Mouse (Mus musculus): ENCODE measurements around the gene Epb41l2.

Gene Epb41l2

DNA sequence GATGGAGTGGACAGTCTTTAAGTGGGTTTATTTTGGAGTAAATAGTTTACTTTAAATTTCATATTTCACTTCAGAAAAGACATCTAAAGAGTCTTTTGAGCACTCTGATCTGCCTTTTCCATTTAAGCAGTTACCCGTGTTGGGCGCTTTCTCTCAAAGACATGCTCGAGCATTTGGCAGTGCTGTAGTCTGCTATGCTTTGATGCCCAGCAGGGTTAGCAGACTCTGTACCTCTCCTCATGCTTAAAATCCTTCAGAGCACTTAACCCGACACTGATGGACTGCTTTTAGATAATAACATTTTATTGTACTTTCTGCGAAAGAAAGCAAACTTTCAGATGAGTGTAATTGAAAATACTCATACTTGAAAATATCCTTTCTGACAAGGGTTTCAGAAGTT is 143.7 kb downstream of the Epb41l2 start:
- DNase-seq (ENCODE audit: low spot score) = no peak

DNA sequence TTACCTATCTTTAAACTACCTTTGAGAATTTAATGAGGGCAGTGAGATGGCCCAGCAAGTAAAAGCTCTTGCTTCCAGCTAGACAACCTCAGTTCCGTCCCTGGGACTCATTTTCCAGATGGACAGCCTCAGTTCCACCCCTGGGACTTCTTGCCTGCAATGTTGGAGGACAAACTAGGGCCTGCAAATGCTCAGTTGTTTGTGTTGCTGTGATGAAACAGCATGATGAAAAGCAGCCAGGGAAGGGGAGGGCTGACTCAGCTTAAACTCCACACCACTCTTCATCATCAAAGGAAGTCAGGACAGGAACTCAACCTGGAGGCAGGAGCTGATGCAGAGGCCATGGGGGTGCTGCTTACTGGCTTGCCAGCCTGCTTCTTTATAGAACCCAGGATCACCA is 154.2 kb downstream of the Epb41l2 start:
- no peak for DNase-seq (ENCODE audit: low spot score)

DNA sequence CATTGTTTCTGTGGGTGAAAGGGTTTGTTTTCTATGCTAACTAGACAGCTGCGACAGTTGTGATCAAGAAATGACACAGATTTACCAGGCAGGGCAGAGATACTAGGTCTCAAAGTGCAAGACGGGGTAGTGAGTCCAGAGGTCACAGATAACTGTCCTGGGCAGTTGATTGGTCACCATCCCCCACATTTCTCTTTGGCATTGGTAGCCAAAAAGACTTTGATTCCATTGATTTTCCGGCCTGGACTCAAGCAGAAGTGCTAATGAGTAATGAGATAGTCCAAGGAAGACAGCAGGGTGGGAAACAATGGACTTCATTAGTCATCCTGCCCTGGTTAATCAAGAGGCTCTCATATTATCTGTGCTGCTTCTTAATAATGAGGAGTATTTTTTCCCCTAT is 160.4 kb downstream of the Epb41l2 start:
- DNase-seq (ENCODE audit: low spot score) = no peak

DNA sequence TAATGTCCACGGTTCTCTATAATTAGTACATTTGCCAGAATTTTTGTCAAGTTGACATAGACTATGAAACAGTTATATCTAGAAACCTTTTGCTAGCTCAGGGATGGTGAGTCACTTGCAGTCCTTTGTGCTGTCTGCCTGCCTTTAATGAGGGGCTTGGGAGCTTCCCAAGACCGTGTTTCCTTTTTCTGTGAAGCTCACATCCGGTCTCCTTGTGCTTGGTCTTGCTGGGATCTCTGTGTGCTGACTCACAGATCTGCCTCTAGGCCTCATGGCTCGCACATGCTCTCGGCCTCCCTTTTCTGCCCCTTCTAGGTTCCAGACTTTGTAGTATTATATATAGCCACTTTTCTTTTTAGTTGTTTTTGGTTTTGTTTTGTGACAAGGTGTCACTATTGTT is 160.8 kb downstream of the Epb41l2 start:
- DNase-seq (ENCODE audit: low spot score) = no peak

DNA sequence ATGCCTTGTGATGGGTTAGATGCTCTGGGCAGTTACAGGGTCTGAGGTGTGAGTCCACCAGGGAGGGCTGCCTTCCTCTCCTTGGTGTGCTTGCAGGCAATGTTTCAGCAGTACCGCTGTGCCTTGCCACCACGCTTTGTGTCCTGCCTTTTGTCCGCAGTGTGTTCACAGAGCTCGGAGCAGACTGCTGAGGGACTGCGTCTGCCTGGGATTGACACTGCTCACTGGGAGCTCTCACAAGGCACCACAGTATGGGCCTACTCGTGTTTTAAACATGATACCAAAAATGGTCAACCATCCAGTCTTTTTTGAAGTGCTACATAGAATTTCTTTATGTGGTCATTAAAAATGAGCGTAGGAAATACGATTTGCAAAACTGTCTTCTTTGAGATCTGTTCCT is 164.1 kb downstream of the Epb41l2 start:
- no peak for DNase-seq (ENCODE audit: low spot score)

DNA sequence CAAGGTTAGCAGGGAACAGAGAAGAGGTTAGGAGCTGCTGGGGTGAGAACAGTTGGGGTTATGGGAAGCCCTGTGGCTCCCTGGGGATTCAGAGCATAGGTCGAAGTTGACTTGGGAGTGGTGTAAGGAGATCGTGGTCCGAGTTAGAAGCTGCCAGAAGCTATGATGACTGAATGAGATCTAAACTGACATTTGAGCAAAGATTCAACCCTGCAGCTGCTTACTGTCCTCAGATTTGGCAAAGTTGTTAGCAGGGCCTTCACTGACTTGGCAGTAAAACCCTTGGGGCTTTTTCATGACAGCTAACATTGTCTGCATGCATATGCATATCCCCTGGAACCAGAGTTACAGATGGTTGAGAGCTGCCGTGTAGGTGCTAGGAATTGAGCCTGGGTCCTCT is 166.6 kb downstream of the Epb41l2 start:
- no peak for DNase-seq (ENCODE audit: low spot score)

DNA sequence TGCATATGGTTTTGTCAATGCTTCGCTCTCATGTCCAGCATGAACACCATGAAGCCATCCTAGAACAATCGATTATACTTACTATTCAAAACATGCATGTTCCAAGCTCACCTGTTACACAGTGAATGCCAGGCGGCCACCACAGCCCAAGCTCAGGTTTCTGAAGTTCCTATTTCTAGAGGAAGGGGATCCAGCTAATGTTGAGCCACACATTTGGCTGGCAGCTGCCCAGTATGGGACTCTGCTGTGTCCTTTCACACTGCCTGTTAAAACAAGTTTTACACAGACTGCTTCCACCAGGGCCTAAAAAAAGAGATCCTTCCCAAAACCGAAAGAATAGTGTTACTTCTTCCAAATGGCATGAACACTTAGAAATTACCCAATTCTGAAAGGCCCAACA is 167.0 kb downstream of the Epb41l2 start:
- DNase-seq (ENCODE audit: low spot score) = no peak

DNA sequence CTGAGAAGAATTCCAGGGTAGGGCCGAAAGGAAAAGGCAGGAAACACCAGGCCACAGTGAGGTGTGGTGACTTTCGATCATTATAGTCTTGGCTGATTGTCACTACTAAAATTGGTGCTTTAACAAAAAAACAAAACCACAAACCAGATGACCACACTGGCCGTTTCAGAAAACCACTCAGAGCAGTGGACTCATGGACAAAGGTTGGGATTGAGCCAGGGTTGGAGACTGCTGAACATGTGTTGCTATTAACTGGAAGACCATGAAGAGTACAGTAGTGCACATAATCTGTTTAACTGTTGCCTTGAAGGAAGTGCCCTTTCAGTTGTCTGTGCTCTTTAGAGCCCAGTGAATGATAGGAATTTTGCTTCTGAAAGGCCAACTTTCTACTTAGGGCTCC is 167.5 kb downstream of the Epb41l2 start:
- DNase-seq (ENCODE audit: low spot score) = no peak

DNA sequence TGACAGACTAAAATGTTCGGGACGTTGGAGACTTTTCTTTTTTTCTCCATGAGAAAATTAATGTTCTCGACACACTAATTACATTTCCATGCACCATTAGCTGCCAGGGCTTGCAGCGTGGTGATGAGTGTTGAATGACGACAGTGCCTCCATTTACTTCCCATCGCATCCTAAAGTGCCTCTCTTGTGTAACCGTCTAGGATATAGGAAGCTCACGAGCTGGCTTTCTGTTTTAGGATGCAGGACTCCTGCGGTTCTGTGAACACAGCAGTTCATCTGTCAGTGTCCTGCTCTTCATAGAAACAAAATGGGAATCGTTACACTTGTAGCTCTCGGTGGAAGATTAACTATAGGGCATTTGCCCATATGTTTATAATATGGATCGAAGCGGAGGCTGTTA is 171.7 kb downstream of the Epb41l2 start:
- DNase-seq (ENCODE audit: low spot score) = no peak

DNA sequence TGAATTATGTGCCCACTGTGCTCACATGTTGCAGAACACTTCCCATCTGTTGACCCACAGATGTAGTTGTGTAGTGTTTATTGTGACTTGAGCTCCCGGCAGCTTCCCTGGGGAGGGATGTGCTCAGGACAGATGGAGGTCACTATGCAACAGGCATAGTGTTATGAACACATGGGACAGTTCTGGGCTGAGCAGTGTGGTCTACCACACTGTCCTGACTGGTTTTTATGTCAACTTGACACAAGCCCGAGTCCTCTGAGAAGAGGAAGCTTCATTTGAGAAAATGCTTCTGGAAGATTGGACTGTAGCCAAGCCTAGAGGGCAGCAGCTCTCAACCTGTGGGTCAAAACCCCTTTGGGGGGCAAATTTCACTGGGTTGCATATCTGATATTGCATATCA is 173.5 kb downstream of the Epb41l2 start:
- no peak for DNase-seq (ENCODE audit: low spot score)

DNA sequence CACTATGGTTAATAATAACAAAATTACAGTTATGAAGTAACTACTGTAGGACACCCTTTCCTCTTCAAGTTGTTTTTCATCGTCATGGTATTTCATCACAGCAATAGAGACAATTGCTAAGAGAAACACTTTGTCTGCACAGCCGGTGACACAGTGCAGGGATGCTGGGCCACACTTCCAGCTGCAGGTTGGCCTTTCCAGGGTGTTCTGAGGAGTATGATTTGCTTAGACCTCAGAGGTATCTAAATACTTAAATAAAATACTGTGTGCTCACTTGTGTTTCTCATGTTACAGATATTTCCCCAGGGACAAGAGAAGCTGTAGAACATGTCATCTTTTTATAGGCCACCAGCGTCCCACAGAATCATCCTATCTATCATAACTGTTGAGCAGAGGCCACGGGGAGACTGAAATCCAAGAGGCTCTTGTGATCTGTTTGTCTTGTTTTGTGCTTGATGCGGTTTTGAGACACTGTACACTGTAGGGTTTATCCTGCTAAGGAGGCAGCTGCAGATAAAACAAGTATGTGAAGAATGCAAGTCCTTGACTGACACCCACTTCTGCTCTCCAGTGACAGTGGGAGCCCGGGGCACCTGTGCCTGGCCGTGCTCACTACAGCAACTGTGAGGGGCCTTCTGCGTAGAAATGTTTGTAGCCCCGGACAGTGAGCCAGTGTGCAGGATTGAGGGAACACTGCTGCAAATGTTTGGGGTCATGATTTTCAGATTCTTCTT is 174.1 kb downstream of the Epb41l2 start:
- no peak for DNase-seq (ENCODE audit: low spot score)

DNA sequence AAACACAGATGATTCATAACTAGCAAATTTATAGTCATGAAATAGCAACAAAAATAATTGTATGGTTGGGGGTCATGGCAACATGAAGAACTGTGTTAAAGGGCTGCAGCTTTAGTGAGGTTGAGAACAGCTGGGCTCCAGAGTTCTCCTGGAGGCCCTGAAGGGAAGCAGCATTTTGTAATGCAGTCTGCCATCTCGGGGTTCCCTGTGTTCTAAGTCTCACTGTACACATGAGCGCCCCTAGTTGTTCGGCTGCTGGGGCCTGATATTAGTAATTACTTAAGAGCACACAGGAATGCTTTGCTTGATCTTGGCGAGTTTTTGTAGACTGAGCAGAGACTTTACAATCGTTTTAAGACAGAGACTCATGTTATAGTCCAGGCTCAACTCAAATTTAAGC is 174.9 kb downstream of the Epb41l2 start:
- no peak for DNase-seq (ENCODE audit: low spot score)

DNA sequence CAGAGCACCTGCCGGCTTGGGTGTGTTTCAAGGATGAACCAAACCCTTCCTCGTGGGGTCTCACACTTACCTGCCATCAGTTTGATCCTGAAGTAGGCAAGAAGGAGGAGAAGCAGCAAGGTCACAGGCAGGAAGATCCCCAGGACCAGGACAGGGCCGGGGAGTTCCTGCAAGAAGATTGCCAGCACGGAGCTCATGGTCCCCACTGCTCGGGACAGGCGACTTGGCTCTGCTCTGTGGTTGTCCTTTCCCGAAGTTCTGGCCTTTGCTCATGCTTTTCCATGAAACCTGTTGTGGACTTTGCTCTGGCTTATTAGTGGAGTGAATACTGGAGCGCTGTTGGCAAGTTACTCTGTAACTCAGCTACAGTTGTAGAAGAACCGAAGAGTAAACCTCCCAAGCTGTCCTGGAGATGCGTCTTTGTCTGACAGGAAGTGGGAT is 176.3 kb downstream of the Epb41l2 start, which contains the start of gene Smlr1:
Gene Smlr1, minus strand, starts transcription at position 377 of the 441 bp plus-strand sequence.
- no peak for DNase-seq (ENCODE audit: low spot score)

DNA sequence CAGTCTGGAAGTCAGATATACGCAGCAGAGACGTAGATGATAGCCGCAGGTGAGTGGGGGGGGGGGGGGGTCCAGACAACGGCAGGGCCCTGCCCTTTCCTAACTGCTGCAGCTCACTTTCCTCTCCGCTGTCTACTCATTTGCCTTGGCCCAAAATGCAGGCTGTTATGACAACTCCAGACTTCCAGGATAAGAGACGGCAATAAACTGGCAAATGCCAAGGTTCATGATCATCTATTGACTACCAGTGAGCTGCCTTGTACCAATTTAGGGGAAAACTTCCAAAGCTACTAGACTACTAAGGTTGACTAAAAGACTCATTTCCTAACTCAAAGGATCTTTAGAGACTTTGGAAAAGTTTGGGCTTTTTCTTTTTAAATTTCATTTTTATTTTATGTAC is 177.0 kb downstream of the Epb41l2 start:
- no peak for DNase-seq (ENCODE audit: low spot score)

DNA sequence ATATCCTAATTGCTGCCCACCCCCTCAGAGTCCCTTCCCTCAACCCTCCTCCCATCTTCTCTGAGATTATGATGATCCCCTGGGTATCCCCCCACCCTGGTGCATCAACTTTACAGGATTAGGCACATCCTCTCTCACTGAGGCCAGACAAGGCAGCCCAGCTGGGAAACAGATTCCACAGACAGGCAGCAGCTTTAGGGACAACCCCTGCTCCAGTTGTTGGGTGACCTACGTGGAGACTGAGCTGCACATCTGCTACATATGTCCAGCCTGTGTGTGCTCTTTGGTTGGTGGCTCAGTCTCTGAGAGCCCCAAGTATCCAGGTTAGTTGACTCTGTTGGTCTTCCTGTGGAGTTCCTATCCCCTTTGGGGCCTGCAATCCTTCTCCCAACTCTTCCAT is 179.1 kb downstream of the Epb41l2 start:
- no peak for DNase-seq (ENCODE audit: low spot score)

DNA sequence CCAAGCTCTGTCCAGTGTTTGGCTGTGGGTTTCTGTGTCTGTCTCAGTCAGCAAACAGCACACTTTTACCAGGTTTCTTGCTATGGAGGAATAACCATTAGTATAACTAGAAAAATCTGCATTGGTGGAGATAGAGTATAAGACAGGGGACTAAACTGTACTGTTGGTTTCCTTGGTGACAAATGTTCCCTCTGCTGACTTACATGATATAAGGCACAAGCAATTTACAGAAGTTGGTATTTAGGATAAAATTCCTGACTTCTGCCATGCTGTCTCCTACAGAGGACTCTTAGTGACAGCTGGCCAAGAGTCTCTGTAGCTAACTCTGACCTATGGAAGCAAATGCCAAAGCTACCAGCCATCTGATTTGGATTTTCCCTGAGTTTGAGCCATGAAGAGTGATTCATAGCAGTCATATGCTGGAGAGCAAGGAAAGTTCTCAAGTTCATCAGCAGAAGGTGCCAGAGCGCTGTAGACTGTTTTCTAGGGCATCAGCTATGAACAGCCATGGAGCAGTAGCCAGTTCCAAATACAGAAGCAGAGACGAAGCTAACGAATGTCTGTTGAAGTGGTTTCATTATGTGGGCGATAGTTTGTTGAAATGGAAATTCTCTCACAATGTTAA is 179.7 kb downstream of the Epb41l2 start:
- no peak for DNase-seq (ENCODE audit: low spot score)

DNA sequence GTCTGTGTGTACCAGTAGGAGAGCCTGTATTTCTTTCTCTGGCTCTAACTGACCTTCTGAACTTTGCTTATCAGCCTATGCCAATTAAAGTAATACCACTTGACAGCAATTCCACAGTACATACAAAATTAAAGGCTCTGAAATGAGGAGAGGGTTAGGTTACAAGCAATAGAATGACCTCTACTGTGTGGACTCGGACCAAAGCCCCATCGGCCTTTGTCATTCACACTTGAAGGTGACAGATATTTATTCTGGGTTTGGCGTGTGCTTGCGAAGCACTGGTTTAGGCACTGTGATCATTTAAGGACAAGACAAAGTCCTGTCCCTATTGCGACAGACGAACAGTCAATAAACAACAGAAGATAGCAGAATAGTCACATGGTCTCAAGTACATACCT is 180.2 kb downstream of the Epb41l2 start:
- no peak for DNase-seq (ENCODE audit: low spot score)

DNA sequence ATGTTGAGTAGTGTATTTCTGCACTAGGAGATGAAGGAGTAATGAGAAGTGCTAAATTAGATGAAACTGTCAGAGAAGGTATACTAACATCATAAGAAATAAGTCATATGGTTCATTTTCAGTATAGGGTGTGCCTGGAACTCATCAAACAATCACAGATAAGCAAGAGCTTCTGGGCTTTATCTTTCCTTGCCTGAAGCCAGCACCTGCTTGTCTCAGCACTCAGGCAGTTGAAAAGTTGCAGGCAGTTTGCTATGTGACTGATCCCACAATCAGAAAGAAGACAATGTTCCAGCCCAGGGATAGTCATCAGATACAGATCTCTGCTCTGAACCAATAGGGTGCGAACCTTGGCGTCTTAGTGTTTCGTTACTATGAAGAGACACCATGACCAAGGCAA is 181.5 kb downstream of the Epb41l2 start:
- DNase-seq (ENCODE audit: low spot score) = no peak

DNA sequence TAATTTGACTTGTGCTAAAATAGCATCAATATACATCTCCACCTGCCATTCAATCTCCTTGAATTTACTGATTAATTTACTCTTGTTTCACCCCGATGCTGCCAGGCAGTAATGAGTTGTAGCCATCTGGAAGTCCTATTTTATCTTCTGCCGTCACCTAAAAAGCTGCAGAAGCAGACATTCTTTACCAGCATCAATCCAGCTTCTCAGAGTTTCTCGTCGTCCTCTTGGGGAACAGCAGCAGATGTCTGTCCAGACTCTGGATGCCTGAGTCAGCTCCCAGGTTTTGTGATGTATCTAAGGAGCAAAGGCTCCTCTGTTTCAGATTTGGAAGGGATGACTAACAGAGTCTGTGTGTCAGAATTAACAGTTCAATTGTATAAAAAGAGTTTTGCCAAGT is 193.3 kb downstream of the Epb41l2 start:
- no peak for DNase-seq (ENCODE audit: low spot score)

DNA sequence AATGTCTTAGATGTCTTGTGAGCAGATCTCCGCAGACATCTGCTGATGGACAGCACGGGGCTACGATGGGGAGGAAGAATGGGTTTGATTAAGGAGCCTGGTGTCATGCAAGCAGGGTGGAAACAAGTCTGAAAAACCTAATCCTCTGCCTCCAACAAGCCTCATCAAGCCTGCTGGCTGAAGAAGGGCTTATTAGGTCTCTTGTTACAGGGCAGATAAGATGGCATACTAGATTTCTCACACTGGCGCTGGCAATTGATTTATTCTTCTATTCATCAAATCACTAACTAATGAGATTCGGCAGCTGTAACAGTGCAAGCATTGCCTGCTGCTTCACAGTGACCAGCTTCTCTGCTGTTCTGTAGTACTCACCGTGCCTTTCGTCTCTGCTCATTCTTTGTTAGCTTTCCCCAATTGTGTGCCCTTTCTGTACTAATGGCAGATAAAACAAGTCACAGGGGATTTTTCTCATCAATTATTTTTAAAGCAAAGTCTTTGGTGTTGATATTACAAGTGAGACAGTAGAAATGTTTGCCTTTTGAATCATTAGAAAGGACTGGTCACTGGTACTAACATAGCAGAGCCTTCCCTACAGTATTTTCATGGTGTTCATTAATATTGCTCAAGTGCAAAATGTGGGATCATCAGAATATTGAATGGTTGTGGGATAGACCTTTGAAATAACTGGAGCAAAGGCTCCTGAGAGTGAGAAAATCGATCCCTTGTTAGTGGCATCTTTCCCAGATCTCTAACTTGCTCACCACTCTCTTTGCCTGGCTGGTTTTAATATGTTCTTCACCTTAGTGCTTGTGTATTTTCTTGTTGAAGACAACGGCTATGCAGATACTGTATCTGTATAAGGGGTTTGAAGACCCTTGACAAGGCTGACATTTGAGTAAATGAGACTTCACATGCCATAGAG is 212.0 kb downstream of the Epb41l2 start:
- no peak for DNase-seq (ENCODE audit: low spot score)
